Comparison of ENCODE assay signal across 8 mouse cellular contexts in genomic region chr17:67996097-67996768, GRCm38 (mm10). TPM values are rescaled to one million over a fixed set of nuclear protein-coding genes. Genes with fewer than 3 reads are reported as not detected.
A peak's percentile ranks its signal among the peaks of the same experiment; 100 is the strongest.
DNase-seq lines count a peak whose midpoint lies in the region; ATAC-seq and TF ChIP-seq lines count a peak whose summit lies in the region.

No protein-coding gene starts in this region.

- peak; percentile 75 for ATAC-seq in heart, postnatal 0 days (ENCODE audit: insufficient read depth, low read depth)
- no peak for ATAC-seq in cerebellum, adult (ENCODE audit: insufficient number of reproducible peaks, low FRiP score, low TSS enrichment)

- H3K4me3 ChIP-seq in heart, postnatal 0 days (ENCODE audit: low read depth, low read length), result peak overlapping the region; percentile 11; the same call in 1 of the 2 replicates

- peak overlapping the region; percentile 46 for H3K4me2 ChIP-seq in heart, postnatal 0 days (ENCODE audit: low read depth, low read length)

- H3K27me3 ChIP-seq in heart, postnatal 0 days (ENCODE audit: control insufficient read depth, insufficient read depth, low read length), result no peaks in the 10 kb centered on the region

- TF ChIP-seq POLR2A in brain, embryonic 14.5 days (IDR thresholded peaks at IDR 0.05; ENCODE audit: borderline replicate concordance, extremely low read depth, insufficient read depth, insufficient read length, poor library complexity, severe bottlenecking), result no peak

- 7% methylated on average over 14 of the region's 14 CpGs for WGBS in heart, postnatal 0 days

- H3K9ac ChIP-seq in heart, postnatal 0 days (replicated peaks; ENCODE audit: low read depth, low read length), result no peak overlapping the region

- no peaks in the 10 kb centered on the region for H3K9me3 ChIP-seq in heart, postnatal 0 days (replicated peaks; ENCODE audit: control insufficient read depth, low read length)

- H3K27ac ChIP-seq in heart, postnatal 0 days (ENCODE audit: low read depth), result peak overlapping the region; percentile 32; the same call in 1 of the 2 replicates

- TF ChIP-seq EP300 in heart, postnatal 0 days (IDR thresholded peaks at IDR 0.05; ENCODE audit: low read depth), result no peak

- DNase-seq in gastrocnemius, adult 18-20 months (ENCODE audit: low spot score), result peak; percentile 7
- DNase-seq in gastrocnemius, postnatal 10 days, result no peak
- DNase-seq in brain, embryonic 14.5 days (ENCODE audit: low read depth), result peak; percentile 28
- peak; percentile 72 for DNase-seq in heart, postnatal 0 days (ENCODE audit: low spot score)
- DNase-seq in lung, postnatal 10 days, result peak; percentile 58
- no peak for DNase-seq in urinary bladder, postnatal 25 days (ENCODE audit: low spot score)
- DNase-seq in layer of hippocampus, postnatal 10 days (ENCODE audit: low spot score in 2 of 2), result no peak

- H3K4me1 ChIP-seq in heart, postnatal 0 days (ENCODE audit: control insufficient read depth, insufficient read depth), result peaks cover 4% of the 10 kb centered on the region; the same call in 1 of the 2 replicates

- TF ChIP-seq CTCF in brain, embryonic 14.5 days (IDR thresholded peaks at IDR 0.05; ENCODE audit: borderline replicate concordance, extremely low read depth, insufficient read depth, insufficient read length), result no peak
- TF ChIP-seq CTCF in heart, postnatal 0 days (IDR thresholded peaks at IDR 0.05; ENCODE audit: low read depth), result no peak

- no peaks in the 10 kb centered on the region for H3K36me3 ChIP-seq in heart, postnatal 0 days (replicated peaks; ENCODE audit: control insufficient read depth, insufficient read depth, low read length)

RNA-seq across cellular contexts. Expression of gene Arhgap28, which starts 7.7 kb away (rescaled TPM):
- under 1 TPM; 0.30 to 0.47 TPM for total RNA-seq in gastrocnemius, adult 18-20 months (2021)
- total RNA-seq in gastrocnemius, postnatal 10 days (2021), result 10 to 100 TPM in 1 of 2 experiments, 1 to 10 TPM in 1; 8.2 to 10.9 TPM
- 4.8 and 9.4 TPM in 2 replicates for polyA plus RNA-seq in brain, embryonic 14.5 days (2012; rRNA removed)
- total RNA-seq in heart, postnatal 0 days (2014; rRNA removed; ENCODE audit: low replicate concordance), result 7.7 and 13.0 TPM in 2 replicates
- polyA plus RNA-seq in heart, postnatal 0 days (2015; fragmentation: Nextera tagmentation; extraction: Ambion mirVana), result 4.1 and 4.2 TPM in 2 replicates
- total RNA-seq in layer of hippocampus, postnatal 10 days (2021), result 1 to 10 TPM; 1.5 to 1.6 TPM

Comparison
In these comparisons a context has a peak if more than half of its experiments do, and no peak if none do; other contexts are left out.
1. DNase-seq: peak in gastrocnemius, adult 18-20 months (single experiment), brain, embryonic 14.5 days (single experiment), heart, postnatal 0 days (single experiment) and lung, postnatal 10 days (single experiment); none in gastrocnemius, postnatal 10 days (single experiment), urinary bladder, postnatal 25 days (single experiment) and layer of hippocampus, postnatal 10 days (0 of 2).